Mouse (Mus musculus): Measurements from ENCODE around the gene Gpsm1.

The Gpsm1 gene

DNA sequence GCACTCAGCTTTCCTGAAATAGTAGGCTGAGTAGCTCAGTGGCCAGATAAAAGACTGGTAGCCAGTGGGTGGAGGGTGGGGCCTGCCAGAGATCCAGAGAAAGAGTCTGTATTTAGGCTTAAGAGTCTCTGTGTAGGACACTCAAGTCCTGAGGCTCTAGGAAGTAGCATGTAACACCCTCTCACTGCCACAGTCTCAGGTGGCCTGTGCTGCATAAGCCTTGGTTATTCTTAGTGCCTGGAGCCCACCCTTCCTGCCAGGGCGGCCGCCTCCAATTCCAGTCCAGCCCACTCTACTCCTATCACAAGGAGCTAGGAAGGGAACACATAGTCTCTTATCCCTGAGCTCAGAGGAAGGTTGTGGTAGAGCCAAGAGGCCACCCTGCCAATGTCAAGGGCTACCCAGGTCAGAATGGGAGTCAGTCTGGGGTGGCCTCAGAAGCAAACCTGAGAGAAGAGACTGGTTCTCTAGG is 26.2 kb downstream of the Gpsm1 start:
- DNase-seq (ENCODE audit: low read depth, low spot score), result no peak

DNA sequence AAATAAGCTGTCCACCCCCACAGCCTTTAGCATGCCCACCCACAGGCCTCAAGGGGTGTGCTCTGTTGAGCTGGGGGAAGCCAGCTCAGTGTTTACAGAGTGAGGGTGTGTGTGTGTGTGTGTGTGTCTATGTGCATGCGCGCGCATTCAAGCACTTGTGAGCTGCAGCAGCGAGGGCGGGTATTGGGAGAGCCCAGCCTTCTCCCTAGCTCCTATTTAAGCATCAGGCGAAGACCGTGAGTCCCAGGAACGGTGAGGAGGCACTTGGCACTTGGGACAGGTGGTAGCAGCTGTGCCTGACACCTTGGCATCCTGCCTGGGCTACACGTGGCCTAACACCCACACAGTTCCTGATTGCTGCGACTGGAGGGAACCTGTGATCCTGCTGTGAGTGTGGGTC is 26.7 kb downstream of the Gpsm1 start:
- no peak for DNase-seq (ENCODE audit: low read depth, low spot score)

GRCm38 (mm10) chr2:26342609-26343490 is 27.5 kb downstream of the Gpsm1 start:
- DNase-seq (ENCODE audit: low read depth, low spot score), result no peak

DNA sequence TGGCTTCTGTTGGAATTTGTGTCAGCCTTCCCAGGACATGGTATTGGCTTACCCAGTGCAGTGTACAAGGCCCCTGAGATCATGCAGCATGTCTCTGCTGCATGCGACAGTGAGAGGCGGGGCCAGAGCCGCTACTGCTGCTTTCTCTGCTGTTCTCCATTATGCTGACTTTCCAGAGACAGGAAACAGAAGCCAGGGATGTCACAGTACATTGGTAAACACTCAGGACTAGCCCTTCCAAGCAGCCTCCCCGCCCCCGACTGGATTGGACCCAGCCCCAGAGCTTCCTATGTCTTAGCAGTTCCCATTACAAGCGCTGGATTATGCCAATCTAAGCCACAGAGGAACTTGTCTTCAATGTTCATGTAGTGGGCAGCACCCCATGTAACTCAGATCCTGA is 32.9 kb downstream of the Gpsm1 start:
- DNase-seq (ENCODE audit: low read depth, low spot score), result no peak

- peak; percentile 86 for DNase-seq (ENCODE audit: low read depth, low spot score)
These were observed 36.3 kb downstream of the Gpsm1 start, which contains the start of gene Dnlz for GRCm38 (mm10) chr2:26351358-26352290. Gene Dnlz (minus strand): TSS chr2:26352110.

GRCm38 (mm10) chr2:26352291-26352910 is 37.1 kb downstream of the Gpsm1 start:
- DNase-seq (ENCODE audit: low read depth, low spot score), result no peak

DNA sequence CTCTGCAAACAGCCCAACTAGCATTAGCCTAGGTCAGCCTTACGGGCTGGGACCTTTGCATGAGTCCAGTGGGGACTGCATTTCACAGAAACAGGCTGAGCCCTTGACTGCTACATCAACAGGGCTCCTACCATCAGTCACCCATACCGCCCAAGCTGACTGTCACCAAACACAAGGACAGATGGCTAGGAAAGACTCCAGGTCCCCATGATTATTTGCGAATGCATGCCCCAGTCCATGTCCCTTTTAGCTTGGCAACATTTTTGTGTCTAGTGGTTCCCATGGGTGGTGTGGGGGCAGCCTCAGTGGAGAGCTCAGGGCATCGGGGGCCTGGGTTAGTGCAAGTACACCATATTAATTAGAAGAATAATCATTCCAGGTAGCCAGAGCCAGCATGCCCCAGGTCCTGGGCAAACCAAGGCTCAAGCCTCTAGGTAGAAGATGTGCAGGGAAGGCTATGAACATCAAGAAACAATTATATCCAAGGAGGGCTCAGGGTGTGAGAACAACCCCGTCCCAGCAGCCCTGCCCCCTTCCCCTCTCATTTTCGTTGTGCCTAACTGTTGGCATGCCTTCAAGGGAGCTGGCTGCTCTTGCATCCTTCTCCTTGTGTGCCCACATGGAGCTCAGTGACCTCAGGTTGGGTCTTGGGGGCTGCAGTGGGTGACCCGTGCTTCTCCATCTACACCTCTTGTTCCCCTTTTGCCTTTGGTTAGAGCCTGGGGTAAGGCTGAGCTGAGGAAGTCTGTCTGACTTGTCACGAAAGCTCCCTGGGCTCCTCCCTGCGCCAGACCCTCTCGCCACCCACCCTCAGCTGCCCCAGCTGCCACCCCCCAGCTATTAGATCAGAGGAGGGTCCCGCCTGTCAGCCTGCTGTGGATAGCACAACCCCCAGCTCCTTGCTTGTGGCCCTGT is 38.0 kb downstream of the Gpsm1 start:
- DNase-seq (ENCODE audit: low read depth, low spot score), result no peak

GRCm38 (mm10) chr2:26354401-26354800 is 39.1 kb downstream of the Gpsm1 start:
- DNase-seq (ENCODE audit: low read depth, low spot score), result no peak

DNA sequence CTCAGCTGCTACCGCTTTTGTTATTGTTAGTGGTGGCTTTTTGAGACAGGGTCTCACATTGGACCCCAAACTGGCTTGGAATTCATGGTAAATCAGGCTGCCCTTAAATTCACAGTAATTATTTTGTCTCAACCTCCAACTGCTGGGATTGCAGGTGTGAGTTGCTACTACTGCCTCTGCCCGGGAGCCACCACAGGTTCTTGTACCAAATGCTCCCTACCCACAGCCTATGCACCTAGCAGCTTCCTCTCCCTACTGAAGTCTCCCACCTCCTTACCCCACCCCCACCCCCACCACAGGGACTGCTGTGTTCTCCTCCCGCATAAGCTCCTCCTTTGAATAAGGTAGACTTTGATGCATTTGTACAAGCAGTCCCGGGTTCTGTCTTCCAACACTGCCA is 40.9 kb downstream of the Gpsm1 start:
- no peak for DNase-seq (ENCODE audit: low read depth, low spot score)

GRCm38 (mm10) chr2:26356678-26357077 is 41.4 kb downstream of the Gpsm1 start:
- no peak for DNase-seq (ENCODE audit: low read depth, low spot score)

DNA sequence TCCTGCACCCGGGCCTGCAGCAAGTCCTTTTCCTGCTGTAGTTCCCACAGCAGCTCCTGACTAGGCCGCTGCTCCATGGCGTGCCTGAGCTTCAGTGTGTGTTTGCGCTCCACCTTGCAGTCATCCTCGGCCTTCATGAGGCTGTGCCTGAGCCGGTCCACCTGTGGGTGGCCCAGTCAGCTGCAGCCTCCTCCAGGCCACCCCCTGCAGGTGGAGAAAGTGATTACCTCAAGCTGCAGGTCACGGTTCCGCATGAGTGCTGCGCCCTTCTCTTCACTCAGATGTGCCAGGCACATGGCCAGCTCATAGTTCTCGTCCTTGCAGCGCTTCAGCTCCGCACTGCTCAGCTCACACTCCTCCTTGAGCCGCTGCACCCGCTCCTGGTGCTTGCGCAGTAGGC is 42.2 kb downstream of the Gpsm1 start:
- DNase-seq (ENCODE audit: low read depth, low spot score), result no peak

DNA sequence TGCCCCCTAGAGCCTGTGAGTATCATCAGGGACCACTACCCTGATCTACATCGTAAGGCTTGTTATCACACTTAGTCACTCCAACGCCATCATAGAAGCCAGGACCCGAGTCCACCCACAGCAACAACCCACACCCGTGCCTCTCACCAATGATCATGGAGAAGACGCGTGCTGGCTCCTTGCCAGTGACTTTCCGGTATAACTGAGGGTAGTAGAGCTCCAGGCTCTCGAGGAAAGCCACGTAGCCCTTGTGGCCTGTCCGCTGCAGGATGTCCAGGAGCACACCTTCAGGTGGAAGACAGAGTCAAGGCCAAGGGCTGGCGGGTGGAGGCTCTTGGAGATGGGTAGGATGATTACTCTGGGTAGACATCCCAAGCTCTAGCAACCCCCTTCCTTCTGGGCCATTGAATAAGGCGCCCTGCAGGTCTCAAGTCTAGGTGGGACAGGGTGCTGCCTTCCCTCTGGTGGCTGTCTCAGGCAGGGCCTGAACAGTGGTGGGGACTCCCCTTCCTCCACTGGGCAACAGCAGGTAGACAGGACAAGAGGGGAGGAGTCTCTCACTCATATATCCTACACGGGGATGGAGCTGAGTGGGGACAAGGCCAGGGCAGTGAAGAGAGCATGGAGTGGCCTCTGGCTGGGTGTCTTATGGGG is 43.5 kb downstream of the Gpsm1 start:
- DNase-seq (ENCODE audit: low read depth, low spot score), result no peak

- no peak for DNase-seq (ENCODE audit: low read depth, low spot score)
These were observed 44.7 kb downstream of the Gpsm1 start for GRCm38 (mm10) chr2:26359983-26360382.

GRCm38 (mm10) chr2:26360772-26361171 is 45.5 kb downstream of the Gpsm1 start, which contains the start of gene Card9:
Gene Card9 (minus strand): TSS chr2:26360918.
- no peak for DNase-seq (ENCODE audit: low read depth, low spot score)

DNA sequence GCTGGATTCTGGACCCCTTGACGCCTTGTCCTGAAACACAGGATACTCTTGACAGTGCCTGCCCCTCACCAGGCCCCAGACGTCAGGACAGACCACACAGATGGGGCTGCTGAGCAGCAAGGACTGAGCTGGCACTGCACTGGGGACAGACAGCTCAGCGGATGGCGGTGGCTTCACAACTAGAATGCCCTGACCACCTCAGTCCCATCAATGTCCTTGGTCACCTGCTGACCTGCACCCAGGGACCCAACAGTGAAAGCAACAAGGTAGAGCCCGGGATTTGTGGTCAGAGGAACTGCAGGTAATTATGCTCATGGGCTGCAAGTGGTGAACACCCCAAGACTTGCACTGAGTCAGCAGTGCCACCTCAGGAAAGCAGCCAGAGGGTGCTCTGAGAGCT is 47.7 kb downstream of the Gpsm1 start:
- DNase-seq (ENCODE audit: low read depth, low spot score), result no peak

GRCm38 (mm10) chr2:26363481-26363880 is 48.2 kb downstream of the Gpsm1 start:
- no peak for DNase-seq (ENCODE audit: low read depth, low spot score)

DNA sequence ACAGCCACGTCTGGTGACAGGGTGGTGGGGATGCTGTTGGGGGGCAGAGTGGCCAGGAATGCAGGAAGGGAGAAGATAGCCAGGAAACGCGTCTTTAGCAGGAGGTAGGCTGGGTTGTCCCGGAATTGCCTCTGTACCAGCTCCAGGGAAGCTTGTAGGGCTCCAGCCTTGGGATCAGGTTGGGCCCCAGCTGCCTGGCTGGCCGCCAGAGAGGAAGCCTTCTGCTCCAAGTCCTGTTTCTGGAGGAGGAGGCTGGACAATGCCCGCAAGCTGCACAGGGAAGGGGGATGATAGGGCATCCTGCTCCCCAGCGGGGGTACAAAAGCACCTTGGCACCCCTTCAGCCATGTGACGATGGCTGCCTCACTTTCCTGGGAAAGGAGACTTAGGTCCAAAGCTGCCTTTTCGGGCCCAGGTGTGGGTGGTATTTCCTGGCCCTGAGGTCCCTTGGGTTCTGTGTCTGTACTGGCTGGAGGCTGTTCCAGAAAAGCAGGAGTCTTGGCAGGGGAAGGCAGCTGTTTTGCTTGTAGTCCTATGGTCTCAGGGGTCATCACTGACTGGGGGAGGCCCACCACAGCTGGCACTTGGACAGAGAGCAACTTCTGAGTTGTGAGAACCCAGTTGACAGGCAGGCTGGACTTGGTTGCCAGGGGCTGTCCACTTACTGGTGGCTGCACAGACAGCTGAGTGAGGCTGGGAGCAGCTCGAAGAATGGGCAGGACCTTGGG is 49.6 kb downstream of the Gpsm1 start:
- DNase-seq (ENCODE audit: low read depth, low spot score), result no peak

GRCm38 (mm10) chr2:26367911-26368310 is 52.6 kb downstream of the Gpsm1 start:
- DNase-seq (ENCODE audit: low read depth, low spot score), result no peak

DNA sequence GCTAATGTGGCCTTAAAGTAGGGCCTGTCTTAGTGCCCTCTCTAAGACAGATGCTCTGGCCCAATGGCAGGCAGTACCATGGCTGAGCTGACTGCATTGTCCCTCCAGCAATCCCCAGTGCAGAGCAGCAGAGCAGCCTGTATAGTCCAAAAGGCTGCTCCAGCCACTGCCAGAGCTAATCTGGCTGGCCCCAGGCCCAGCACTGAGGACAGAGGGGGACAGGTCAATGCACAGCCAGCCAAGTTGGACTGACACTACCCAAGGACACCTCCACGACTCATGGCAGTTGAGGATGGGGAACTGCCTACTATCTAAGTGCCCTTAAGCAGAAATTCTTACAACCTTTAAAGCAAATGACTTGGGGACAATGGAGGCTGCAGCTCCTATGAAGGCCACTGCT is 53.3 kb downstream of the Gpsm1 start:
- no peak for DNase-seq (ENCODE audit: low read depth, low spot score)

GRCm38 (mm10) chr2:26372396-26372795 is 57.1 kb downstream of the Gpsm1 start:
- DNase-seq (ENCODE audit: low read depth, low spot score), result no peak
